Mouse (Mus musculus) ZHBTc4 (cell line): ENCODE data around the gene Trpc3.

ENCODE experiments used
- DNase-seq: peaks from one replicate; pipeline ENCODE4 v3.0.0-alpha.2; 2011; ENCODE audit warnings: low read depth, low spot score

Gene Trpc3

DNA sequence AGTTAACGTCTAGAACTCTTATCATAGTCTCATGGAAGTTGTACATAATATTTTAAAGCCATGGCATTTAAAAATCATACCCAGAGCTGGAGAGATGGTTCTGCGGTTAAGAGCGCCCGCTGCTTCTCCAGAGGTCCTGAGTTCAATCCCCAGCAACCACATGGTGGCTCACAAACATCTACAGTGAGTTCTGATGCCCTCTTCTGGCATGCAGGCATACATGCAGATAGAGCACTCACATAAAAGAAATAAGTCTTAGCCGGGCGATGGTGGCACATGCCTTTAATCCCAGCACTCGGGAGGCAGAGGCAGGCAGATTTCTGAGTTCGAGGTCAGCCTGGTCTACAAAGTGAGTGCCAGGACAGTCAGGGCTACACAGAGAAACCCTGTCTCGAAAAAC lies 90.2 kb downstream of the Trpc3 start:
- DNase-seq, result peak; percentile 21

DNA sequence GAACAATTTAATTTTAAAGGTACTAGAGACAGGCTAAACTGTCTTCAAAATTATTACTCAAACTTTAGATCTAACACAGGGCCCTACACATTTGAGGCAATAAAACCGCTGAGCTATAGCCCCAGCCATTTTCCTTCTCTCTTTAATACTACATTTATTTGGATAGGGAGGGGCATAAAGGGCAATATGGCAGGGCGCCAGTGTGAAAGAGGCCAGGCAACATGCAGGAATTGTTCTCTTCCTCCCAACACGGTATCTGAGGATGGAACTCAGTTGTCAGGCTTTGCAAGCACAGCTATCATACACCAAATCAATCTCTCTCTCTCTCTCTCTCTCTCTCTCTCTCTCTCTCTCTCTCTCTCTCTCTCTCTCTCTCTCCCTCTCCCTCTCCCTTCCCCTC lies 91.2 kb downstream of the Trpc3 start:
- no peak for DNase-seq

DNA sequence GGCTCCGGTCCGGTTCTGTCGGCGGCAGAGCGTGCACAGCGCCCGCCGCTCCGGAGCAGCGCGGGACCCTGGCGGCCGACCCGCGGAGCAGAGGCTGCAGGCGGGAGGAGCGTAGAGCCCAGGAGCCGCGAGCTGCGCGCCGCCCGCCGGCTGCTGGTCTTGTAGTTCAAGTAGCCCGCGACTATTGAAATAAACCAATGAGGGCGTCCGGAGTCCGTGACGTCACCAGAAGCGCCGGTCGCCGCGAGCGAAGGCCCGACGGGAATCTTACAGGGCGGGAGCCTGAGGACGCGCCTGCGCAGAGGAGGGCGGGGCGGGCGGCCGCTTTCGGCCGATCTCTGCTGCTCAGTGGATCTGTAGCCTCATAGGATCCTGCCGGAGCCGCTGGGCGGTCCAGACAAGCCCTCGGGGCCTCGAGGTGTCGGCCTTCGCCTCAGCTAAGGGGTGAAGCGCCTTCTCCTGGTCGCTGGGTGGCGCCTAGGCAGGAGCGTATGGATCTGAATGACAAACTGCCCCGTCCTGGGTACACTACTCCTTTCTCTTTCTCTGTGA lies 118.1 kb downstream of the Trpc3 start, which contains the start of gene Ccna2:
Ccna2 (minus strand) TSS at position 324 of the 552 bp plus-strand sequence.
- DNase-seq, result peak; percentile 100

DNA sequence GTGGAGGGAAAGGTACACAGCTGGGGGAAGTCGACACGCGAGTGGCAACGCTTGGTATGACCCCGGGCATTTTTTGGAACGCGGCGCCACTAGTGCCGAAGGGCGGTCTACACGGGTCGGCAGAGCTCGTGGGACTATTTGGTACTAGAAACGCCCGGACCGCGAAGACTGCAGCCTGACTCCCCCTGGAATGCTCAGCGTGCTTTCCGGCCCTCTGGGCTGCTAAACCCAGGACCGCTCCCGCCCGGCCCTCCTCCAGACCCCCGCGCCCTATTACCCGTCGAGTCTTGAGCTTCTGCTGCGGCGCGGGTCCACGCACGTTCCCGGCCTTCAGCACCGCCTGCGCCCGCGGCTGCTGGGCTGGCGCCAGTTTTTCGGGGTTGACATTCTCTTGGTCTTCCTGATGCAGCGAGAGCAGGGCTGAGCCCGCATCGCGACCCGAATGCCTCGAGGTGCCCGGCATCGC lies 118.6 kb downstream of the Trpc3 start:
- DNase-seq, result peak; percentile 72
